Mouse (Mus musculus) testis, postnatal 10 days (tissue): ENCODE measurements around the gene Rab26.

ENCODE experiments used
- DNase-seq: peaks from one replicate; pipeline ENCODE4 v3.0.0; 2021; ENCODE audit warnings: low spot score

The Rab26 gene

DNA sequence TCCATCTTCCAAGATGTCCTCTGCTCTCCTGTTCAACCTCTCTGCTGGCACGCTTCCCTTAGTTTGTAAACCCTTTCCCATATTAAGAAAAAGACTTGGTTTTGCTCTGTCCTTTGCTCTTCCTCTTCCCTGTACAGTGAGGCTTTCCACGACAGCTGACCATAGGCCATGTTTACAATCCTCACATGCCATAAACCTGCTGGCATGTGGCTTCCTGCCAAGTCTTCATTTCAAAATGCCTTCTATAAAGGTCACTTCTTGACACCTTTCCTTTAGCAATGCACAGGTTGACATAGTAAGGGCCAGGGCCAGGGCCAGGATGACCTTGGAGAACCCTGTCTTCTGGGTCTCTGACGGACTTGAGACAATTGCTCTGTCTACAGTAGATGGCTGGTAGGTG is 12.2 kb upstream of the Rab26 start:
- no peak for DNase-seq

- no peak for DNase-seq
These were observed 11.2 kb upstream of the Rab26 start for GRCm38 (mm10) chr17:24545247-24545646.

DNA sequence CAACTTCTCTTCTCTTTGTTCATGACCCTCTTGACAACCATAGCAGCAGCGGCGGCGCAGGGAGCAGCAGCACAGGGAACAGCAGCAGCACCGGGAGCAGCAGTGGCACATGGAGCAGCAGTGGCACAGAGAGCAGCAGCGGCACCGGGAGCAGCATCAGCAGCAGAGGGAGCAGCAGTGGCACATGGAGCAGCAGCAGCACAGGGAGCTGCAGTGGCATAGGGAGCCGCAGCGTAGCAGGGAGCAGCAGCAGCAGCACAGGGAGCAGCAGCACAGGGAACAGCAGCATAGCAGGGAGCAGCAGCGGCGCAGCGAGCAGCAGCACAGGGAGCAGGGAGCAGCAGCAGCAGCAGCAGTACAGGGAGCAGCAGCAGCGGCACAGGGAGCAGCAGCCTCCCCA is 10.6 kb upstream of the Rab26 start:
- no peak for DNase-seq

GRCm38 (mm10) chr17:24540375-24540774 is 6.4 kb upstream of the Rab26 start:
- DNase-seq: peak; percentile 53

- peak; percentile 69 for DNase-seq
These were observed 4.9 kb upstream of the Rab26 start for GRCm38 (mm10) chr17:24538950-24539349.

- no peak for DNase-seq
These were observed 3.5 kb upstream of the Rab26 start for GRCm38 (mm10) chr17:24537536-24537935.

- no peak for DNase-seq
These were observed 1.3 kb upstream of the Rab26 start for GRCm38 (mm10) chr17:24535300-24535699.

DNA sequence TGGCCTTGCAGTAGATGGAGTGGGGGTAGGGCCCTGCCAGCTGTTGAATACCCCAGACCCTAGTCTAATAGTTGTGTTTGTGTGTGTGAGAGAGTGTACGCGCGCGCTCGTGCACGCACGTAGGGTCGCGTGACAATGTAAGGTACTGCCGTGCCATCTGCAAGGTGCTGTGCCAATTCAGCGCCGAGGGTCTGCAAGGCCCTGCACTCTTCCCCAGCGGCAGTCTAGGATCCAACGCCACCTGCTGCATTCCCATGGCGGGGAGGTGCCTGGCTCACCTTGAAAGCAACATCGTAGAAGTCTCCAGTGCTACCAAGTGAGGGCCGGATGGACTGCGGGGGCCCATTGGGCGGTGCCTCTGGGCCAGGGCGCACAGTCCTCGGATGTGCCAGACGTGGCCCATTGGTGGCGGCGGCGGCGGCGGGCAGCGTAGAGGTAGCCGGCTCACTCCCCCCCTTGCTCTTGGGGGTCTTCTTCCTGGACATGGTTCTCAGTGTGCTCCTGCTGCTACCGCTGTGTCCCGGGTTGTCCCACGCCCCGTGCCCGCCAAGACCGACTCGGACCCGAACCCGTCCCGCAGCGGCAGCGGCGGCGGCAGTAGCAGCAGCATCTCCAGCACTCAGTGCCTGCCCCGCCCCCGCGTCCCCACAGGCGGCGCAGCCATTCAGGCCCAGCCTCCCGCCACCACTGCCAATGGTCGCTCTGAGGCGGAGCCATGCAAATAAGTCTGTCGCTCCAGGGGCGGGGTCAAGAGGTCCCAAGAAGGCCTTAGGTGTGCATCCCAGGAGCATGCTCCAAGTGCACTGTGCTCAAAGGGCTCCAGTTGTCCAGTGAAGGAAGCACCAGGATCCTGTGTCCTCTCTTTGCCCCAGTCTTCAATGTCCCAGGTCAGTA is 664 bp downstream of the Rab26 start:
- peak; percentile 90 for DNase-seq

GRCm38 (mm10) chr17:24532045-24532444 is 2.0 kb downstream of the Rab26 start:
- no peak for DNase-seq

- no peak for DNase-seq
These were observed 2.9 kb downstream of the Rab26 start for GRCm38 (mm10) chr17:24531064-24531463.

- DNase-seq: peak; percentile 42
These were observed 3.5 kb downstream of the Rab26 start for GRCm38 (mm10) chr17:24530361-24531050.

- peak; percentile 40 for DNase-seq
These were observed 4.1 kb downstream of the Rab26 start for GRCm38 (mm10) chr17:24529883-24530282.

DNA sequence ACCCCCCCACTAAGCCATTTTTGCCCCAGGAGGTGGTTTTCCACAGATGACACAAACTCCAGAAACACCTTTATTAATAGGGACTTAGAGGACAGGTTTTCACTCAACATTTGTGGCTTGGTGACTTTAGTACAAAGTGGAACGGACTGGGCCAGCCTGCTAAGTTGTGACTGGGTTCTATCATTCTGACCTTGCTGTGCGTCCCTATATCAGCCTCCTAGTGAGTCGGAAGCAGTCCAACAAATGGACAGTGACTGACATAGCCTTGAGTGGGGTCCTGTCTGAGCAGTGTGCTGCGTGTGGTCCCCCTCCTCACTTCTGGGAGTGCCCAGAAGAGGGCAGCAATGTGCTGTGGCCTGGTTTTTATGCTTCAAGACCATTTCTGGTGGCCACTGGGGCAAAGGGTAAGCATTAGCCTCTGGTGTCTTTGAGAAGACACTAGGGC is 5.0 kb downstream of the Rab26 start:
- DNase-seq: peak; percentile 80

DNA sequence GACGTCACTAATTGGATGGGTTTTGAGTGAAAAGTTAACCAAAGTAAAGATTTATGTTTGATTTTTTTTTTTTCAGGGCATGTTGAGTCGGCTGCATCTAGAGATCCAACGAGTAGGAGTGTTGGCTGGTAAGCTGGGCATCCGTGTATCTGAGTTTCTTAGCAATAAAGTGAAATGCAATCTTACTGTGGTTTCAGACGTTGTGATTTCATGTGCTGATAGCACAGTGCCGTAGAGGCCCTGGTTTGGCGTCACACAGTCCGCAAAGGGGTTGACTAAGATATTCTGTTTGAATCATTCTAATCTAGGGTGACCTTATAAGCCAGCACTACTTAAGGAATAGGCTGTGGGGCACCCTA is 5.5 kb downstream of the Rab26 start:
- DNase-seq: no peak

- peak; percentile 90 for DNase-seq
These were observed 6.1 kb downstream of the Rab26 start, which contains the start of gene Traf7 for GRCm38 (mm10) chr17:24527723-24528559. Gene Traf7 (minus strand): TSS chr17:24527938.

DNA sequence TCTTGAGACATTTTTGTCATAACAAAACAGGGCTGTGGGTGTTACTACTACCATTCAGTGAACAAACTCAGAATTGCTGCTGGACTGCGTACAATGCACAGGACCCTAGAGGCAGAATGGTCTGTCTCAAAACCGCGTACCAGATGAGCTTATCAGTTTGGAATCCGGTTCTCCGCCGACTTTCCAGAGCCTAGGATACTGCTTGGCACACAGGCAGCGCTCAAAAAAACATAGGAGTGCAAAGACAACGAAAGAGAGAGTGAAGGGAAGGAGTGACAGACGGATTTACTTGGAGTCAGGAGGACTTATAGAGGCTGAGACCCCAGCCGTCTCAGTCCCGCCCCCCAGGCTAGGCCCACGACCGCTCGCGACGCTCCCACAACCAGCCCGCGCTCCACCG is 6.7 kb downstream of the Rab26 start:
- no peak for DNase-seq

- no peak for DNase-seq
These were observed 9.3 kb downstream of the Rab26 start for GRCm38 (mm10) chr17:24524734-24525133.

- DNase-seq: no peak
These were observed 13.6 kb downstream of the Rab26 start for GRCm38 (mm10) chr17:24520450-24520849.

GRCm38 (mm10) chr17:24514270-24515257 is 19.4 kb downstream of the Rab26 start:
- no peak for DNase-seq

DNA sequence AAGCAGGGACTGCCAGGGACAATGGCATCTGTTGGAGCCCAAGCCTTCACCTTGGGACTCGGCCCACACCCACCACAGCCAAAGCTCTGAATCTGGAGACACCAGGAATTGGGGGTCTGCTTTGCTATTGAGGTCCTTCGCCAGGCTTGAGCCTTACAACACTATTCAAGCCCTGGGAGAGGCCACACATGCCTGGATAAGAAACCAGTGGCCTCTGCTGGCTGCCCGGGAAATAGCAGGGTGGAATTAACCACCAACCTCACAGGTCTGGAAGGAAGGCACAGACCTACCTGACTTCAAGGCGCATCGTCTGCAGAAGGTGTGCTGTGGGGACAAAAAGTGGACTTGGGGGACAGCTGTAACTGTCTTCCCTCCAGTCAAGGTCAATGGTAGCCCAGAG is 20.4 kb downstream of the Rab26 start:
- DNase-seq: peak; percentile 79

DNA sequence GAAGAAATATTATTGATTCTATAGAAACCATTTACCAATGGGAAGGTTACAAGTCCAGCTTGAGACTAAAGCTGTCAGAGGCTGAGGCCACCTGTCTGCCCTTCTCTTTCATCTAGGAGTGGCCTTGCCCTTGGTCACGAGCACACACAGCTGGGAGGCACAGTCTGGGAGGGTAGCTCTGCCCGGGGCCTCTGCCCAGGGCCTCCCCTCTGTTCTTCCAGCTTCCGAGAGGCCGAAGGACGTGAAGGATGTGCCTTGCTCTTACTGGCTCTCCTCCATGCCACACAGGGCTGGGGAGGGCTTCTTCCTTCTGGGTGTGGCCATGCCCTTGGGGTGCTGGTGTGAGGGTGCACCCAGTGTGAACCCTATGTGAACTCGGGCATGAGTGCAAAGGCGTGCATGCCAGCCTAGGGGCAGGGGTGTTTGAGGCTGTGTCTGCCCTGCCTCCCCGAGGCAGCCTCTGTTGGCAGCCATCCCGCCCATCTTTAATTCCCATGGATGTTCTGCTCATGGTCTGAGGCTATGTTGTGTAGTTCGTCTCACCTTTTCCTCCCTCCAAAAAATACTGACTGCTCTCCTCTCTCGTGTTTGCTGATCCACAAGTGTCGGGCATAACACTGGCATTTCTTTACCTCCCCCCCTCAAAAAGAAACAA is 26.1 kb downstream of the Rab26 start:
- no peak for DNase-seq
